Mouse (Mus musculus) bone marrow macrophage, adult 2 months (primary cell): ENCODE measurements at regions not wholly inside any gene's neighbourhood (a gene's known extent, or its start where the extent isn't known, plus 50 kb on each side); places are given as distances from the start of the nearest gene placed in this dataset.

ENCODE experiments used
- CTCF ChIP-seq: IDR thresholded peaks from 2 replicates; pipeline ENCODE4 v1.5.1; 2012; ENCODE audit warnings: low read depth, mild to moderate bottlenecking, low read length, moderate library complexity
- POLR2A ChIP-seq: IDR thresholded peaks from 2 replicates; pipeline ENCODE4 v1.6.1; 2012; ENCODE audit warnings: mild to moderate bottlenecking, low read depth, low read length, borderline replicate concordance

DNA sequence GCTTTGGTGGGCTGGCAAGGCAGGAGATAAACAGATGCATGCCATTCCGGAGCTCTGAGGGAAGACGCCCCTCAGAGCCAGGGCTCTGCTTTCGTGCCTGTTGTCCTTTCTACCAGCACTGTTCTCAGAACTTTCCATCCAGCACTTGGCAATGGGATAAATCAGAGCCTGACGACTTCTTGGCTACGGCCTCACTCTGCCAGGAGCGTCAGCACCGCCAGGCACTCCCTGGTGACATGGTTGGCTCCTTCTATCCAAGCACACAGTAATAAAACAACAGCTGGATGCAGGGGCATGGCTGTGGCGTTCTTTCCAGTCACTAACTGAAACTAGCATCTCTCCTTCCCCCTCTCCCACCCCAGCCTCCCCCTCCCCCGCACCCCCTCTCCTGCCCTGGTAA, 215.4 kb downstream of the Ly86 start:
- TF ChIP-seq CTCF (no peak), POLR2A (no peak)
